Mouse (Mus musculus): ENCODE data around the gene Nup35.

Gene Nup35

DNA sequence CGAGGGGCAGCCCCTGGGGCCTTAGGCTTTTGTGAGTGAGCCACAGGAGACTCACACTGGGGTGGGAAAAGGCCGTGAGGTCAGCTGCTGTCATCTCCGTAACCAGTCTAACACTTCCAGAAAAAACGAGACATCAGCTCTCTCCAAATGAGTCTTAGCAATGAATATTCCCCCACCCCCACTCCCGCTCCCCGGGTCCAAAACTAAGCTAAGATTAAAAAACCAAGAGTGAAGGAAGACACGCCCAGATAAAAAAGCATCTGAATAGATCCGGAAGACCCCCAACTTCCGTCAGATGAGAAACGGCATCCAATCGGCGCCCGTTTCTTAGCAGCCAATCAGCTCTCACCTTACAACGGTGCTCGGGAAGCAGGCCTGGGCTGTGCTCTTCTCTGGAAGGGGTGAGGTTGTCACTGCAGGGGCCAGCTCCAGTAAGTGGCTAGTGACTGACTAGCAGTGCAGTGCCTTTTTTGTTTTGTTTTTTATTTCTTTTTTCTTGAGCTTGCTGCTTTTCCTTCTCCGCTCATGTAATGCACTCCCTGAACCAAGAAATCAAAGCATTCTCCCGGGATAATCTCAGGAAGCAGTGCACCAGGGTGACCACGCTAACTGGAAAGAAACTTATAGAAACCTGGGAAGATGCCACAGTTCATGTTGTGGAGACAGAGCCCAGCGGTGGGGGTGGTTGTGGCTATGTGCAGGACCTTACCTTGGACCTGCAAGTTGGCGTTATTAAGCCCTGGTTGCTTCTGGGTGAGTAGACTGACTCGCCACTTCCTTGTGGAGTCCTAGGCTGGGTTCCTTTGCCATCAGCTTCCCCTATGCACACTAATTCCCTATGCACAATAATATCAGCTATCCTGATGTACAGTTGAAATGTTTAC, at the start of gene Nup35, which contains the start of gene Dusp19:
Gene Nup35, plus strand, starts transcription at position 383 of the 884 bp plus-strand sequence.
Gene Dusp19, plus strand, starts transcription at position 192 of the 884 bp plus-strand sequence.
- peak; percentile 97 for DNase-seq (ENCODE audit: low spot score in 2 of 2)

- peak in 1 of 2 experiments; percentile 19 for DNase-seq (ENCODE audit: low spot score in 2 of 2)
Observed at GRCm38 (mm10) chr2:80567411-80567810, 49.6 kb upstream of the Nup35 start.

- peak in 1 of 2 experiments; percentile 19 for DNase-seq (ENCODE audit: low spot score in 2 of 2)
Observed at GRCm38 (mm10) chr2:80570656-80571055, 46.4 kb upstream of the Nup35 start.

DNA sequence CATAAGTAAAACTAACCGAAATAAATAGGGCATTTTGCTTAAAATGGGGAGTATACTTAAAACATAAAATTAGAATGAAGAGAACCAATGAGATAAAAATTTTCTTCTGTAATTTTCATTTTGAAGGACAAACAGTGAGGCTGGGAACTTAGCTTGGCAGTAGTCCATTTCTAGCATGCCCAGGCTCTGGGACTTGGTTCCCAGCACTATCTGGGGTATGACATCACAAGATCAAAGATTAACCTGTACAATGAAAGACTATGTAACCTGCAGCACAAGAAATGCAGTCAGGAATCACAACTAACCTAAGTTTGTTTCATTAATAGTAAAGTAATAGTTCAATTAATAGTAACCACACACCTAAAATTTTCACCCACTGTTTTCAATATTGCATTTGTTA, 39.8 kb upstream of the Nup35 start:
- peak in 1 of 2 experiments; percentile 12 for DNase-seq (ENCODE audit: low spot score in 2 of 2)

DNA sequence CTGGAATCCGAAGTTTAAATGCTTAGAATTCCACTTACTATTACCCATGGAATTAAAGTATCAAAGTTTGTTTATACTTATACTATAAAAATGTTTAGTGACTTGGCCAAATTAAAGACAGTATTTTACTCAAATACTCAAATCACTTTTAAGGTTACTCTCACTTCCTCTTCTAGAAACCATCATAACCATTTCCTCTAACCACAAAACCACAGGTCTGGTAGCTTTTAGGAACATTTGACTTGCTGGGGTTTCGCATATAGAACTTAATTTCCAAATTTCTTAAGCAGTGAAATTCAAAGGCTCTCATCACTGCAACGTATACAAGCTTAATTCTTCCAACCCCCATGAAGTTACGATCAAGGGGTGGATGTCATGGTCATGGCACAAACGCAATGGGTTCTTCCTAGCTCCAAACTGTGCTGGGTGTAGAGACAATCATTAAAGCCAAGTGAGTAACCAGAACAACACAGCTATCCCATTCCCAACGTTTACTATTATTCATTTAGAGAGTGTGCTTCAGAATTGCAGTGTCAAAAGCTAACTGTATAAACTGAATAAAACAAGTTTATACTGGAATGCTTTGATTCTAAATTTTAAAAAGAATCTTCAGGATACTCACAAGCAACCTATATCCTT, 37.7 kb upstream of the Nup35 start:
- peak in 1 of 2 experiments; percentile 9 for DNase-seq (ENCODE audit: low spot score in 2 of 2)

DNA sequence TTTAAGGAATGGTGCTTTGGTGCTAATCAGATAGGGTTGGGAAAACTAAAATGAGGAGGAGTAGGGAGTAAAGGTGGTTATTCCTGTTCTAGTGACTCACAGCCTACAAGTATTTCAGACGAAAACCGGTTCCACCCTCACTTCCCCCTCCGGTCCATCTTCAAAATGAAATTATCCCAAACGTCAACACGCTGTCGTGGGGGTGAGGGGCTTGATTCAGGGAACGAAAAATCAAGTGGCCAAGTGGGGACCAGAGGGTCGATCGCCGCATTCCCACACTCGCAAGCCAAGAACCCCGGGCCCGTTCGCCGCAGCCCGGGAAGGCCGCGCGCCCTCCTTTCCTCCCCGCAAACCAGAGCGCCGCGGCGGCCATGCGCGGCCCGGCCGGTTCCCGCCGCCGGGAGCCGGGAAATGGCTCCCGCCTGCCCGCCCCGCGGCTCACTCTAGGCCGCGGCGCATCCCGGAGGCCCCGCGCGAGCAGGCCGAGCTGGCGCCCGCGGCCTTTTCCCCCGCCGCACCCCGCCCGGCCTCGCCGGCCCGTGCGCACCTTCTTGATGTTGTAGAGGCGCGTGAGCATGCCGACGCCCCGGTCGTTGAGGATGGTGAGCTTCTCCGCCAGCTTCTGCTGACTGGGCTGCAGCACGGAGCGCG, 36.6 kb upstream of the Nup35 start:
- DNase-seq (ENCODE audit: low spot score in 2 of 2) = peak; percentile 44 to 49

- peak; percentile 92 to 93 for DNase-seq (ENCODE audit: low spot score in 2 of 2)
Observed at GRCm38 (mm10) chr2:80581043-80581711, 35.9 kb upstream of the Nup35 start, which contains the start of gene Nckap1. Gene Nckap1 (minus strand): TSS chr2:80581380.

DNA sequence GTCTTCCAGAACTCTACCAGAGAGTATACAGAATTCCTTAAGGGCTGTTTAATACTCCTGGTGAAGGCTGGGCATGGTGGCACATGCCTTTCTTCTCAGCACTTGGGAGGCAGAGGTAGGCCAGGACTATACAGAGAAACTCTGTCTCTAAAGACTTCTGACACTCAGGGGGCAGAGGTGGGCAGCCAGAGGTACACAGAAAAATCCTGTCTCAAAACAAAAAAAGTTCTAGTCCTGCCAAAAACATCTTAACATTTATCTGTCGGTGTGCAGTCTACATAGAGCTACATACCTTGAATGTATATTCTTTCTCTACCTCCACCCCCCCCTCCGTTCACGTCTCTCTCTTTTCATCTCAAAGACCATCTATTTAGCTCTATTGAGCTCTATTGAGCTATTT, 34.7 kb upstream of the Nup35 start:
- peak in 1 of 2 experiments; percentile 21 for DNase-seq (ENCODE audit: low spot score in 2 of 2)

GRCm38 (mm10) chr2:80594215-80594918, 22.7 kb upstream of the Nup35 start:
- peak; percentile 62 to 83 for DNase-seq (ENCODE audit: low spot score in 2 of 2)

GRCm38 (mm10) chr2:80596960-80597359, 20.1 kb upstream of the Nup35 start:
- no peak for DNase-seq (ENCODE audit: low spot score in 2 of 2)

DNA sequence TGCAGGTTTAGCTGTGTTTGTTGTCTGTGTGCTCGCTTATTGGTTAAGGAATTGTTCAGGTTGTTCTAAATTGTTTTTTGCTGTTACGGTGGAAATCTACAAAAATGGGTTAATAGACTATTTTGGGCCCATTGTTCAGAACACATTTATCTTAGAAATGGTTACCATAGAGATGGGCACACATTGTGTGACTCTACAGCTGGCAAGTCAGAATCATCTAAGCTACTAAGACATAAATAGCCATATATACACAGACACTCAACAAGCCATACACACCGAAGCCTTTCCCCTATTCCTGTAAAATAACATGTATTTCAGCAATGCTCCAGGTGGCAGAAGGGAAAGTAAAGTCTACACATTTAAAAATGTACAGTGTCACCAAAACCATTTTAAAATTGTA, 17.2 kb upstream of the Nup35 start:
- no peak for DNase-seq (ENCODE audit: low spot score in 2 of 2)

DNA sequence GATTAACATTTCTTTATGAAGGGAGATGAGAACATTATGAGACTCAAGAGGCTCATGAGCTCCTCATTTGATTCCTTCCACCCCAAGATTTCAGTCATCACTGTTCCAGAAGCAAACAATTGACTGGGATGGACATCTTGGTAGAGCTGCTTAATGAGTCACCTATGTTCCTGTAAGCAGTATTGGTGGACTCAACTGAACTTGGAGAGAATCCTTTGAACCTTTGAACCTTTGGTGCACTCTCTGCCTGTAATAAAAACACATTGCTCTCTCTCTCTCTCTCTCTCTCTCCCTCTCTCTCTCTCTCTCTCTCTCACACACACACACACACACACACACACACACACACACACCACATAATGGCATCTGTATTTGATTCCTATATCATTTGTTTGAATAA, 16.4 kb upstream of the Nup35 start:
- no peak for DNase-seq (ENCODE audit: low spot score in 2 of 2)

DNA sequence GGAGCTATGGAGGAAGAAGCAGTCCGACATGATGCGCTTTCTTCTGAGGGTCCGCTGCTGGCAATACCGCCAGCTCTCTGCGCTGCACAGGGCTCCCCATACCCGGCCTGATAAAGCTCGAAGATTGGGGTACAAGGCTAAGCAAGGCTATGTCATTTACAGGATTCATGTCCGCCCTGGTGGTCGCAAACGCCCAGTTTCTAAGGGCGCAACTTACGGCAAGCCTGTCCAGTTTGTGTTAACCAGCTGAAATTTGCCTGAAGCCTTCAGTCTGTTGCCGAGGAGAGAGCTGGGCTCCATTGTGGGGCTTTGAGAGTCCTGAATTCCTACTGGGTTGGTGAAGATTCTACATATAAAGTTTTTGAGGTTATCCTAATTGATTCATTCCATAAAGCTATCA, 14.3 kb upstream of the Nup35 start:
- DNase-seq (ENCODE audit: low spot score in 2 of 2) = no peak

DNA sequence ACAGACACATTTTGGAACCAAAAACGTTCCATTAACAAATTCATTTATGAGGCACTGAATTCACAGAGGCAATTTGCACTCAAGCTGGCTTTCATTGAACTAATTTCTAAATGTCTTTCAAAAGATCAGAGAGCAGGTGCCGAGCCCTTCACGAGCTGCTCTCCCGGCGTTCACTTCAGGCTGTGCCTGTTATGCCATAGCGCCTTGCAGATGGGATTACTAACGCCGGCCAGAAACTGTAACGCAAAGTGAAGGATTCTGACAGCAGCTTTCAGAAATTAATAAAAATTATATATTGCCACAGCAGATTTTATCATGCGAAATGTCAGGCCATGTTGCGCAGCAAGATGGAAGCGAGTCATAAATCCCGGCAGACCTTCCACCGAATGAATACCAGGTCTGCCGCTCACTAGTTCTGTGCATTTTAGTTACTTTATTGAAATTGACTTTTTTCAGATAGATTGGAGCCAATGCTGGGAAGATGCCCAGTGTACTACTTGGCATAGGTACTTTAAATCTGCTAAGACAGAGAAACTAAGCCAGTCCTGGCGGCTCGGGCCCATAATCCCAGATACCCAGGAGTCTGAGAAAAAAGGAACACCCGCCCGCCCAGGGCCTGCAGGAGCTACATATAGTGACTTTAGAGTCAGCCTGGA, 13.1 kb upstream of the Nup35 start:
- DNase-seq (ENCODE audit: low spot score in 2 of 2) = peak; percentile 71 to 72

DNA sequence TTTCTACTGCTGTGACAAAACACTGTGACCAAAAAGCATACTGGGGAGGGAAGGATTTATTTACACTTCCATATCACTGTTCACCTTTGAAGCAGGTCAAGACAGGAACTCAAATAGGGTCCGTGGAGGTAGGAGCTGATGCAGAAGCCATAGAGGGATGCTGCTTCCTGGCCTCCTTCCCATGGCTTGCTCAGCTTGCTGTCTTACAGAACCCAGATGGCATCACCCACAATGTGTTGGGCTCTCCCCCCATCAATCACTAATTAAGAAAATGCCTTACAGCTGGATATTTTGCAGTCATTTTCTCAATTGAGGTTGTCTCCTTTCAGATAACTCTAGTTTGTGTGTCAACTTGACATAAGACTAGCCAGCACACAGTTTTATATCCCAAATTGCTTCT, 4.8 kb upstream of the Nup35 start:
- no peak for DNase-seq (ENCODE audit: low spot score in 2 of 2)

- DNase-seq (ENCODE audit: low spot score in 2 of 2) = peak; percentile 70 to 75
Observed at GRCm38 (mm10) chr2:80612796-80613195, 4.2 kb upstream of the Nup35 start.

- DNase-seq (ENCODE audit: low spot score in 2 of 2) = no peak
Observed at GRCm38 (mm10) chr2:80618991-80619390, 2.0 kb downstream of the Nup35 start.

DNA sequence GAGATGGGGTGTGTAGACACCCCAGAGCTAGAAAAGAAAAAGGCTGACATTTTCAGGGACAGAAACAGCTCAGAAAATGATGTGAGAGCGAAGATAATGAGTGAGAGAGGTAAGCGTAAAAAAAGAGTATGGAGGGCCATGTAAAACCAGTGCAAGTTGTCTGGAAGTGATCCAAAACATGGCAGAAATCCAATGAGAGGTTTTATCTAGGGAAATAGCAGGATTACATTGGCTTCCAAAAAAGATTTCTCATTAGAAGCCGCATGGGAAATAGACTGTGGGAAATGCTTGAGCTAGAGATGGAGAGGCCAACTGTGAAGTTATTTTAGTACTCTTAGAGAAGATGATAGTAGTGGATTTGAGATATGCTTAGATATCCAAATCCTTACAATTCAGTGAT, 4.9 kb downstream of the Nup35 start:
- no peak for DNase-seq (ENCODE audit: low spot score in 2 of 2)

DNA sequence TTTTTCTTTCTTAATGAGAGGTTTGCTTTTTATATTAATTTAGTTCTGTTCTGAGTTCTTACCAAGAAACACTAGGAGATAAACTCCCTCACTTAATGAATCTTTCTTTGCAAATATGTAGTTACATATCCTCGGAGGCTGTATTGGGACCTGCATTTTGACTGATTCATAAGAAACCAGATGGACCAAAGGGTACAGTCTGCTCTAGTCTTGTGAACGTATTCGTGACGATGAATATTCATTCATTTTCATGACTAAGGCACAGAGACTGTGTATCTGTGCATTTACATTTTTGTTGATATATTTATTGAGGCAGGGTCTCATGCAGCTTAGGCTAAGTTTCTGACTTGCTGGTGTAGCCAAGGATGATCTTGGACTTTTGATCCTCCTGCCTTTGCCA, 7.5 kb downstream of the Nup35 start:
- DNase-seq (ENCODE audit: low spot score in 2 of 2) = no peak

GRCm38 (mm10) chr2:80632336-80633026, 15.4 kb downstream of the Nup35 start:
- DNase-seq (ENCODE audit: low spot score in 2 of 2) = peak in 1 of 2 experiments; percentile 29
